Mouse (Mus musculus) adrenal gland (tissue): Measurements from ENCODE around the gene Tuba3b.

Experiments used
- intact Hi-C: fragments of 180-260 bp; cut with DNase I; formaldehyde crosslinking; loops from one replicate; pipeline ENCODE4 v1.15.1; 2025

The Tuba3b gene

DNA sequence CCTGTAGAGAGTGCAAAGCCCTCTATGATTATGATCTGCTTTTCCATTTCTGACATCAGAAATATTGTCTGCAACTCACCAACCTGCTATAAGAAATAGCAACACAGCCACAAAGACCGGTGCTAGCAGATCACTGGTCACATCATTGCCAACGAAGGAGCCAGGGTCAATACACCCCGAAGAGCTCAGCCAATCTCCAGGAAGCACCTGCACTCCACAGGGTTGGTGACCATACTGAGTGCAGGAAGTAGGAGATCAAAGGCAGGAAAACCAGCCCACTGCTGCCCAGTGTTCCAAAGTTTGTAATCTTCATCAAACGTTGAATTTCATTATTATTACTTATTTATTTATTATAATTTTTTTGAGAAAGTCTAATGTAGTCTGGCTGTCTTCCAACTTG, 10.9 kb upstream of the Tuba3b start:
- intact Hi-C loops, result no loop called here

DNA sequence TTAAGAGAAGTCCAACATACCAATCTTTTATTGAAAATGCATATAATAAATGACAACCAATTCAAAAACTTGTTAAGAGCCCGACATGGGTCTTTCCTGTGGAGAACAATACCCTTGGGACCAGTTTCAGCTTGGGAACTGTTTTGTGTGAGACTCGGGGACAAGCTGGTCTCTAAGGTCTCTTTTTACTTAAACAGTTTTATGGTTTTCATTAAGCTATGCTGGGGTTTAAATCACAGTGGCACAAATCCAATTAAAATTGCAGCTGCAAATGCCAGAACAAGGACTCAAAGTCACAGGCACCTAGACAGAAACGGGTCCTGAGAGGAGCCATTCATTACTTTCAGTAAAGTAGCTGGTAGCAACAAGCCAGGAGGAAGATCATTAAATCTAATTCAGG, 10.4 kb upstream of the Tuba3b start:
- intact Hi-C loops, result no loop called here

DNA sequence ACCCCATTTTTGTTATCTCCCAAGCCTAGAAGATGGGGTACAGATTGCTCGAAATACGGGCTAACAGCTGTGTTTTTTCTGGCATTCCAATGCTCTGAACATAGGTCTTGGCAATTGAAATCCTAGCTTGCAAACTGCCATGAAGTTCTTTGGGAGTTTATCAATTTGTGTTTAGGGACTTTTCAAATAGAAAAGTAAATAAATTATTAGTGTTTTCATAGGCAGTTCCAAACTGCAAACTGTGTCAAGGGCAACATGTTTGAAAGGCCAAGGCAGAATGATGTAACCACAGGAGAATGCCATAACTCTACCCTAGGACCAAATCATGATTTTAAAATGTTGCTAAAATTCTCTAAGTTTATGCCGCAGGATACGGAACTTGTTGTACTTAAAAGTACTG, 7.8 kb upstream of the Tuba3b start:
- intact Hi-C loops, result no loop called here

DNA sequence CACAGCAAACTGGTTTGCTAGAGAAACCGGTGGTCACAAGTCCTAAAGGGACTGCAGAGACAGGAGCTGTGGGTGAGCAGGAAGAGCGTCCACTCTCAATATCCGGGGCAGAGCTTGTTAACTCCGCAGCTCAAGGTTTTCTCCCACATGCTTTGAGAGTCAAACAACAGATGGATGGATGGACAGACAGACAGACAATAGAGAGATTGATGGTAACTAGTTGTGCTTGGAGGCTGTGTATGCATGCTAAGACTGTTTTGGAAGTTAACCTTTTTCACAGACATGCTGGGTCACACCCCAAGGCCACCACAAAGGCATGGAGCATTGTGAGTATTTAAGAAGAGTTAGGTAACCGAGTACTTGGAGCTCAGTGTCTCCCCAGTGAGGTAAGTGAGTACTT, 6.9 kb upstream of the Tuba3b start:
- intact Hi-C loops, result no loop called here

DNA sequence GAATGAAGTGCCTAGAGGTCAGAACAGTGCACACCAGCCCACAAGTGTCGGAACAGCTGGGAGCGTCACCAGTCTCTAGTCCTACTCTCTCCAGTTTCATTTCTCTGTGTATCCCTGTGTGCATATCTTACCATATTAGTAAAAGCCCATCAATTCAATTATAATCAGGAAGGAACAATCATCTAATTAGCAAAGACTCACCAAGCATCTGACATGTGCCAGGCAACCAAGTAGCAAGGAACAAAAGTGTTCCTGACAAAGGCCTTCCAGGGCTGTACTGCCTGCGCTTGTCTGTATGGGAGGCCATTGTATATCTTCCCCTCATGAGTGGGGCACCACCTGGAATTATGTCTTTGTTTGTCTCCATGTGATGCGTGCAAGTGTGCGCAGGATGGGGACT, 4.7 kb upstream of the Tuba3b start:
- intact Hi-C loops, result no loop called here

DNA sequence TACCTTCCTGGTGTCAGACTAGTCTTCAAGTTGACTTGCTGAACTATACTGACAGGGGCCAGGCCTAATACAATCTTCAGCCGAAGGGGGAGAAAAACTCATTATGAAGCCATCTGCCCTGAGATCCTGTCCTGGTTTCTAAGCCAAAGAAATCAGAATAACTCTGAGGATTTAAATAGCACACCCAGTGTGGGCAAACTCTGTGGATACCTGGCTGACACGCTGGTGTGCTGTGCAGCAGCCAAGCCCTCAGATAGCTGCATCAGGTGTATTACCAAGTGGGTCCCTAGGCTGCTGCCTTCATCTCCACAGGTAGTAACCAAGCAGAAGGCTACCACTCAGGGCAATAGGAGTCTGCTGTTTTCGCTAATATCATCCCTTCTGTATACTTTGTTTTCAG, 2.9 kb upstream of the Tuba3b start:
- intact Hi-C loops, result no loop called here

DNA sequence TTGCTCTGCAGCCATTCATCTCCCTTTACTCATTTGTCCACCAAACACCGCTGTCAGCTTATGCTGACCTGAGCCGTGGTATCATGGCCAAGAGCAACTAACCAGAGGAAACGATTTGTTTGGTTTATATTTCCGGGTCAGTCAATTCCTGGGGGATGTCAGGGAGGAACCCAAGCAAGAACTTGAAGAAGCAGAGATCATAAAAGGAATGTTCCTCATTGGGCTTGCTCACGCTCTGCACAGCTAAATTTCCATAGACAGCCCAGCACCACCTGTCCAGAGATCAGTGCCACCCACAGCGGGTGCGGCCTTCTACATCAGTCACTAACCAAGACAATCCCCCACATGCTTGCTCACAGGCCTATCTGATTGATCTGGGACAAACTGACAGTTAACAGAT, 1.3 kb upstream of the Tuba3b start, which contains the start of gene Lmntd1:
Gene Lmntd1, minus strand, starts transcription at position 101 of the 400 bp plus-strand sequence.
- intact Hi-C loops, result no loop called here

DNA sequence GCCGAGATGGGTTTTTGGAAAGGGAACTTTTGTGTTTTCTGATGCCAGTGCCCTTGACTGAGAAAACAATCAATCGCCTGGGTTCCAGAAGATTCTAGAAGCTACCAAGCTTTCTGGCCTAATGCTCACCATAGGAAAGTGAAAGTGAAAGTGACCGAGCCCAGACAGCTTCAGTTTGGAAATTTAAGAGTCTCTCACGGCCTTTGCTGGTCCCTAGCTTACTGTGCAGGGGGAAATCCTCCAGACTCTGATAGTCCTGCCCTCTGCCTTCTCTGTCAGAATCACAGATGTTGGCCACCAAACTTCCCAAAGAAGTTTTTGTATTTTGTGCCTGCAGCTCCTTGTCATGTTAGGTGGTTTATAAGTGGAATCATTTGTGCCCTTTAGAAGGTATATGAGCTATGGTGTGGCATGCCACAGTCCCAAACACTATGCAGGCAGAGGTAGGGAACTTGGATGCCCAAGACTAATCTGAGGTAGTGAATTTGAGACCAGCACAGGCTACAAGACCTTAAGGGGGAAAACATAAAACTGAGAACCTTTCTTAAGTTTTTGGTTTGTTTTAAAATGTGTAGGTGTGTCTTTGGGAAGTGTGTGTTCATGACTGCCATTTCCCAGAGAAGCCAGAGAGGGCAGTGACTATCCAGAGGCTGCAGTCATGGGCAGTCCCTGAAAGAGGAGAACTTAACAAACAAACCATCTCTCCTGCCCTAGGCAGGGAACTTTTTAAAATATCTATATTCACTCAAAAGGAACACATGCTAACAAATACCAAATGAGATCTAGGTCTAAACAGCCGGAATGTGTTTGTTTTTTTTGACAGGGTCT, 1.1 kb downstream of the Tuba3b start:
- intact Hi-C loops, result no loop called here

DNA sequence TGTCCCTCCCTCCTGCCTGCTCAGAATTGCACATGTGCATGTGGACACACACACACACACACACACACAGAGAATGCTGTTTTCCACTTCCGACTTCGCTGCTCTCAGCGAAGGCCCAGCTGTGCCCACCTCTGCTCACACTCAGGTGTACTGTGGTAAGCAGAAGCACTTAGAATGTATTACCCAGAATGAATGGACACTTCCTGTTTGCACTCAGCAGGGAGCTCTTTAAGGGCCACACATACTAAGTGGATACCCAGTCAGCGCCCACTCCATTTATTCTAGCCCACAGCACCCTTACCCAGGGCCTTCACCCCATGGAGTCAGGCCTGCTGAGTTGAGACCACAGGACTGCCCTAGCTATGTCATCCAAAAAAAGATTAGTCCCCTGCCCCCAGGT, 7.6 kb downstream of the Tuba3b start:
- intact Hi-C loops, result no loop called here

DNA sequence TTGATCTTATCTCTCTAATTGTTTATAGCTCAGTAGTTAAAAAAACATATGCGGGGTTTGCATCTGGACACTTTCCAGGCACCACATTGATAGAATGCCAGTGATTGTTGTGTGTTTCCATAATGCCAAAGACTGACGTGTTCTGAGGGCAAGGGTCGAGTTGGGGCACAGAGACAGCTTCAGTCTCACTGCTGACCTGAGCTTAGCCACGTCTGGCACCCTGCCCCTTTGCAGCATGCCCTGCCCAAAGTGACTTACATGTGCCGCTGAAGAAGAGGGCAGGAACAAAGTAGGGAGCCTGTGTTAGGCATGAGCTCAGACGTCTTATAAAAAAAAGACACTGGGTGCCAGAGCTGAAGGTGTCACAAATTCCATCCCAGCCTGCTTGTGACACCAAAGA, 14.7 kb downstream of the Tuba3b start:
- intact Hi-C loops, result no loop called here

DNA sequence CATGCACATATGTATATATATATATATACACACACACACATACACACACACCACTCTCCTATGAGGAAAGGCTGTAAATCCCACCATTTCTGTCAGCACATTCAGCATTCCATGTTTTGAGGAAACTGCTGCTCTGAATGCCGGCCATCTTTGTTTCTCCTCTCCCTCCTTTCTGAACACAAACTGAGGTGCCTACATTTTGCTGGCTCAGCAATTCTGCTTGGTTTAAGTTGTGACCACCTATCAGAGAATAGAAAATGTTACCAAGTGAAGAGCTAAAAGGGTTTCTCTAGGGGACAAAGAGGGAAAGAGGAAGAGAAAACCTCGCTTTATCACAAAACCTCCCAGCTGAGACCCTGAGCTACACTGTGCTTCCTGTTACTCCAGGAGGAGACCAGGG, 18.9 kb downstream of the Tuba3b start:
- intact Hi-C loops, result no loop called here

DNA sequence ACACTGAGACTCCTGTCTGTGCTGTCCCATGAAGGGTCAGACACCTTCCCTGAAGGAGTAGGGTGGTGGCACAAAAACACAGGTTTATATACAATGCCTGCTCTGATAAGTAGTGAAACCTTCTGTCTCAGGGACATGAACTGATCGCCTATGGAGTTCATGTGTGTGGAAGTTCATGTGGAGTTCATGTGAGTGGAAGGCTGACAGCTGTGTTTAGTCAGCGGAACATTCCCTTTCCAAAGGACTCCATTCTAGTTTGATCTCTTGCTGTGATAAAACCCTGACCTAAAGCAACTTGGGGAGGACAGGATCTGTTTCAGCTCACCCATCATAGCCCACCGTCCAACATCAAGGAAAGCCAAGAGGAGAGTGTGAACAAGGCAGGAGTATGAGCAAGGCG, 21.1 kb downstream of the Tuba3b start:
- intact Hi-C loops, result no loop called here

DNA sequence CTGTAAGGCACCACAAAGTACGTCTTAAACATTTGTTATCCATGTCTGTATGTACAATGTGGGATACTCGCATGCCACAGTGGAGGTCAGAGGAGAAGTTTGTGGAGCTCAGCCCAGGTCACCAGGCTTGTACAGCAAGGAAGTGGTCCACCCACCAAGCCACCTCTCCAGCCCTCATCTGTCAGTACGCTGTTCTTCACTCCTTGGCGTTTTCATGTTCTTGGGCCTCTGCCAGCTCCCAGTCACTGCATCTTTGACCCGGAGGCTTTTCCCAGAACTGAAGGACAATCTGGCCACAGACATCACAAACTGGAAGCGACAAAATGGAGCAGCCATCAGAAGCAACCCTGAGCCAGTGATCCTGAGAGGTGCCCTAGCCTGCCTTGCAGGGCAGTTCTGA, 22.7 kb downstream of the Tuba3b start:
- intact Hi-C loops, result no loop called here

DNA sequence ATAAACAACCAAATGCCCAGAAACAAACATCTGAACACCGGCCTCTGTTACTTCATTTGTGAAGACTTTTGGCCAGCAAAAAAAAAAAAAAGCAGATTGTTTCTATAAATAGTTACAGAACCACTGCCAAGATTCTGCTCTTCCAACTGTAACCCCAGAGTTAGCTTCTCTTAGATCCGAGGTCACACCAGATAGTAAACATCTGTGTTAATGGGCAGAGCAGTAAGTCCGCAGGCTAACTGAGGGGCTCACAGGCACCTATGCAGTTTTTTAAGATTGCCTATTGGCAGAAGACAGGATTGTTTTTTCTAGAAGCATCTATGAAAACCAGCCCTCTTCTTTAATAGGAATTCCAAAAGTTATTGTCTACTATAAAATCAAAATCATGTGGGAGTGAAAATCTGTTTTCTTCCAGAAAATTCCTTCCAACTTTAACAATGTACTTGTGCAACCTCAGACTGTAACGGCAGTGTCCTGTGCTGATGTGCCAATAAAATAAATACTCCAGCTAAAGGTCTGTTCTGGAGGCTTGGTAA, 25.5 kb downstream of the Tuba3b start:
- intact Hi-C loops, result no loop called here

DNA sequence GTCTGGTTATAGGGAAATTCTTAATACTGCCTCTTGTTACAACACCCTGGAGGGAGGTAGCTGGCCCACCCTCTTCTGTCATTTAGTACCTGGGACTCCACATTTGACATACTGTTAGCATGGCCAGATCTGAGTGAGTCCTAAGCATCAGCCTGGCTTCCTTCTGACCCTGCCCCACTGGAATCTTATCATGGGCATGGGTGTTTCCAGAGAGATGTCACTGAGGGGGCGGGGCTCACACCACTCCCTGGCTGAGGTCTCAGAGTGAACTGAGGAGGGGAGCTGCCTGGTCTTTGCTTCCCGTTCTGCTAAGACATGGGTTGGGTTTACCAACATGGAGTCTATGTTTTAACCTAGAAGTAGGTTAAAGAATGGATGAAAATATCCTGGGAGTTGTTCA, 36.4 kb downstream of the Tuba3b start:
- intact Hi-C loops, result no loop called here

DNA sequence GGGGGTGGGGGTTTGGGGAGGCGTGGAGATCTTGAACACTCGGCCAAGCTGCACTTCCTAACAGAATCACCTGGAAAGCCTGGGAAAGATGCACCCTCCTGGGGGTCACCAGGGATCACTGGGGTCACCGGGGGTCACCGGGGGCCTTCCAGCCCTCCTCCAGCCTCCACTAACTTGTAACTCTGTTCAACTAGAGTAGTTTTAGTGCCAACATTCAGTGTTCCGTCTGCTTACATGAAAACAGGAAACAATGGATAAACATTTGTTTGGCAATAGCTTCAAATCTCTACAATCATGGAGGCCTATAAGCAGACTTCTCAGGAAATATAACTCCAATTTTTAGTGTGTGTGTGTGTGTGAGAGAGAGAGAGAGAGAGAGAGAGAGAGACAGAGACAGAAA, 37.4 kb downstream of the Tuba3b start:
- intact Hi-C loops, result no loop called here

DNA sequence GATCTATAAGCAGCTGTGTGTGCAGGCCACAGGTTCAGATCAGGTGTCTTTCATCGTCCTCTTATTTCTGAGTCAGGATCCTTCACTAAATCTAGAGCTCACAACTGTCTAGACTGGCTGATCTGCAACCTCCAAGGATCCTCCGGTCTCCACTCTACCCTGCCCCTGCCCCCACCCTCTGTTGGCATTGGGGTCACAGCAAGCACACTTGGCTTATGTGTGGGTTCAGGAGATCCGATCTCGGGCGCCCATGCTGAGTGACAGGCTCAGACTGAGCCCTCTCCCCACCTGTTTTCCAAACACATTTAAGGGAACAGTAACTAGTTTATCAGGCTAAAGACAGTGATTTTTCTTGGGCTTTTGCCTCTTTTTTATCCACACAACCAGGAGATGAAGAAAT, 38.1 kb downstream of the Tuba3b start:
- intact Hi-C loops, result no loop called here

DNA sequence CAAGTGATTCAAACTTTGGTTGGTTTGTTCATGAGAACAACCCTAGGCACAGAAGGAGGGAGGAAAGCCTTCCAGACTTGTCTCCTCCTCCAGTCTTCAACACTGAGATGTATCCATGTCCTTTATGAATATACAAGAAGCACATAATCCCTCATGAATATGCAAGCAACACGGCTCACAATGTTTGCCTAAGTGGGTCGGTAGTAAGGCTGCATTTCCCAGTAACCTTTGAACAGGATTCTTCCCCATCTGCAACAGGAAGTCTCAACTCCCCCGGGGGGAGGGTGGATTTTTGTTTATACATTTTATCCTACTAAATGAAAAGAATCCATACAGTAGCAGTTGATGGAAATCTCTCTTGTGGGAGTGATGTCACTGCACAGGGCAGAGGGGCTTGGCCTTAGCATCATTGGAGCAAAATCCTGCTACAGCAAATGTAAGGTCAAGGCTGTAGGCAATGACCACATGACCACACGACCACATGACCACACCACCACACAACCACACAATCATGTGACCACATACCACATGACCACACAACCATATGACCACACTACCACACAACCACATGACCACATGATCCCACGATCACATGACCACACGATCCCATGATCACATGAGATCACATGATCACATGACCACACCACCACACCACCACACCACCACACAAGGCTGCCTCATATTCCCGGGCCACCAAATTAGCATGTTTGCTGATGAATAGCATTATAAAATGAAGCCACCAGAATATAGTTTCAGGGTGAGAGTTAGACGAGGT, 38.7 kb downstream of the Tuba3b start:
- intact Hi-C loops, result no loop called here

DNA sequence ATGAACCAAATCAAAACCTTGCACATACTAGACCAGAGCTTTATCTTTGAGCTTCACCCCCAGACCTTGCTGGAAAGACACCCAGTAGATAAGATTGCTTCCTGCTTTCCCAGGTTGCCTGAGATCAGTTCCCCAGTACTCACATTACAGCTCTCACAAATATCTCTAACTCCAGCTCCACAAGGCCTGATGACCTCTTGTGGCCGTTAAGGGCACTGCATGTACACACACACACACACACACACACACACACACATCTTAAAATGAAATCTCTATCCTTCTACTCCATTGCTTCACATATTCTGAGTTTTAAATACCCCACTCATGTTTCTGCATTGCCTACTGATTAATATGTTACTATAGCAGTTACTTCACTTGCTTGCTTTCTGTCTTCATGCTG, 40.1 kb downstream of the Tuba3b start:
- intact Hi-C loops, result no loop called here

DNA sequence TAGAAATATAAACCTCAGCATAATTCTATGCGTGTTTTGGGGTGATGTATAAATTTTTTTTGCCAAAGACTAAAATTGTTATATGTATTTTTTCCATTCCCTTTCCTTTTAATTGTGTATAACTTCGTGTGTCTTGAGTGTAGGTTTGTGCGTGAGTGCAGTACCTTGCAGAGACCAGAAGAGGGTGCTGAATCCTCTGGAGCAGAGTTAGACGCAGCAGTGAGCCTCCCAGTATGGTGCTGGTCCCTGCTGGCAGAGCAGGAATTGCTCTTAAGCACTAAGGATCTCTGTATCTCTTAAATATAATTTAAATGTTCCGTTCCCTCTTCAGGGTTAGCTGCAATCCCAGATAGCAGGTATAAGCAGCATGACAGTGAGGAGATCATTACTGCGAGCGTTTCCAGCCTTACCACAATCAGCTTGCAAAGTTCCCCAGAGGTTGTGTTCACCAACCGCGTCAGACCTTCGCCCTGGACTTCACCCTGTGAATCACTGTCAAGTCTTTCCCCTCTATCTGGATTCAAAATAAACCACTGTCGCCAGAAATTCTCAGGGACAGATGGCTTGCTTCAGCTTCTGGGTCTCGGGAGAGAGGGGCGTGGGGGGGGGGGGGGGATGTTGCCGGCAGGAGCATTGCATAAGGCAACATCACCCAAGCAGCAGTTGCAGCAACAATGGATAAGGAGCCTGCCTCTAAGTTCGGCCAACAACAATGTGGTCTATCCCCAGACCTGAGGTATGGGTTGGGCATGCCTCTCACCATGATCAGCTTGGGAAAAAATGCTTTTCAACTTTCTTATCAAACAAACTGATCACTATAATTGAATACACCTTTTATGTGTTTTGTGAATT, 41.4 kb downstream of the Tuba3b start:
- intact Hi-C loops, result no loop called here

DNA sequence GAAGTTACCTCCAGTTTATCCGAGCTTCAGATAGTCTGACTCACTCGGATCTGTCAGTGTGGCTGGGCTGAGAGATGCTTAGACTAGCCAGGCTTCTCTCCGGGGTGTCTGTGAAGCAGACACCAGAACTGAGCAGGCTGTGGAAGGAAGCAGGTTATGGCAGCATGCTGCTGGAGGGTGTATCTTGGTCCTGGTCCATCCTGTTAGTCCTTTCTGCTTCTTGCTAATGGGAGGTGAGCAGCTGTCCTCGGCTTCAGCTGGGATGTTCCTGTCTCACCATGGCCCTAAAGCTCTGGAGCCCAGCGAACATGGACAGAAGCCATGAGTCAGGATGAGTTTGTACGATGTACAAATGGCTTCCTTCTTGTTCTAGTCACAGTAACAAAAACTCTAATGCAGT, 43.6 kb downstream of the Tuba3b start:
- intact Hi-C loops, result no loop called here

DNA sequence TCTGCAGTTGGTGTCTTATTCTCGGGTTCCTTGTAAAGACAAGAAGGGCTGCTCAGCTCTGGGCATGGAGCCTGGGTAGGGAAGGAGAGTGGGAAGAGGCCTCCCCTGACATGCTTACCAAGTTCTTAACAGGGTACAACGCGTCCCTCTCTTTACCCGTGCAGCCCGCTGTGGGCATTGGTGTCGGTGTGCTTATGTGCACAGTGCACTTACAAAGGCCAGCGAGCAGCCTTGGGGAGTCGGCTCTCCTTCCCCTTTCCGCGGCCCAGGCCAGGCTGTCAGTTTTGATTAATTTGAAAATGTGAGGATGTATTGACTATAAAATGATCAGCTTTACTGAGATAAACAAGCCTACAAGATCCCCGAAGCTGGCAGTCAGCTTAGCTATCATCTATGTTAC, 45.4 kb downstream of the Tuba3b start:
- intact Hi-C loops, result no loop called here
